In genomic region chr2:164823969-164824368, GRCm38 (mm10) we compare ENCODE assay signal across 9 mouse cellular contexts. TPM values are rescaled to one million over a fixed set of nuclear protein-coding genes. Genes with fewer than 3 reads are reported as not detected.
A peak's percentile ranks its signal among the peaks of the same experiment; 100 is the strongest.
DNase-seq lines count a peak whose midpoint lies in the region; ATAC-seq and TF ChIP-seq lines count a peak whose summit lies in the region.
"Had no signal": no experiment of that assay in that cellular context is flagged by ENCODE, and none has a peak within 500 bp of the region (broad histone marks: within the 10 kb centered on the region; RNA-seq: fewer than 3 reads in every experiment).

No protein-coding gene starts in this region.

- TF ChIP-seq CTCF in MEL (IDR thresholded peaks at IDR 0.05 in 2 of 3, conservative IDR thresholded peaks at IDR 0.05 in 1 of 3; ENCODE audit: control insufficient read depth in 1 of 3, insufficient read depth in 1 of 3, low read depth in 2 of 3, low read length in 3 of 3, poor library complexity in 1 of 3, severe bottlenecking in 1 of 3) = no peak

- TF ChIP-seq RAD21 in MEL (IDR thresholded peaks at IDR 0.05; ENCODE audit: low read depth, low read length) = no peak

- H3K27me3 ChIP-seq in kidney, embryonic 14.5 days (ENCODE audit: control insufficient read depth, insufficient read depth, low read length) = no peaks in the 10 kb centered on the region
- H3K27me3 ChIP-seq in MEL (ENCODE audit: control insufficient read depth in 1 of 2, insufficient read depth in 2 of 2, low read length in 2 of 2) = no peaks in the 10 kb centered on the region
- no peaks in the 10 kb centered on the region for H3K27me3 ChIP-seq in forebrain, embryonic 15.5 days
- no peaks in the 10 kb centered on the region for H3K27me3 ChIP-seq in midbrain, embryonic 13.5 days

- TF ChIP-seq EP300 in MEL (IDR thresholded peaks at IDR 0.05; ENCODE audit: low read depth in 1 of 2, low read length in 2 of 2) = no peak

- peak overlapping the region; percentile 93 for H3K4me3 ChIP-seq in kidney, embryonic 14.5 days (ENCODE audit: low read length)
- H3K4me3 ChIP-seq in MEL (ENCODE audit: control insufficient read depth in 1 of 2, insufficient read depth in 1 of 2, low read depth in 2 of 2, low read length in 2 of 2) = peak overlapping the region in 1 of 2 experiments; percentile 80; a peak in 1 of 4 replicates
- no peak overlapping the region for H3K4me3 ChIP-seq in forebrain, embryonic 15.5 days
- peak overlapping the region; percentile 74 for H3K4me3 ChIP-seq in midbrain, embryonic 13.5 days (replicated peaks)

- H3K79me2 ChIP-seq in MEL (ENCODE audit: control insufficient read depth, insufficient read depth, low read length, poor library complexity) = peaks cover 4% of the 10 kb centered on the region

- no peak overlapping the region for H3K9ac ChIP-seq in kidney, embryonic 14.5 days (ENCODE audit: low read depth, low read length)
- 0 out of 2 replicates have a peak overlapping the region, but pooled peaks have one; percentile 73 for H3K9ac ChIP-seq in MEL (ENCODE audit: control insufficient read depth, low read depth, low read length, poor library complexity, severe bottlenecking)
- H3K9ac ChIP-seq in forebrain, embryonic 15.5 days (replicated peaks) = no peak overlapping the region
- H3K9ac ChIP-seq in midbrain, embryonic 13.5 days (replicated peaks) = no peak overlapping the region

- no peaks in the 10 kb centered on the region for H3K9me3 ChIP-seq in kidney, embryonic 14.5 days (ENCODE audit: control insufficient read depth, low read length)
- no peaks in the 10 kb centered on the region for H3K9me3 ChIP-seq in MEL (replicated peaks; ENCODE audit: insufficient read depth, low read length)
- no peaks in the 10 kb centered on the region for H3K9me3 ChIP-seq in forebrain, embryonic 15.5 days
- H3K9me3 ChIP-seq in midbrain, embryonic 13.5 days = no peaks in the 10 kb centered on the region

- H3K4me2 ChIP-seq in kidney, embryonic 14.5 days (replicated peaks; ENCODE audit: low read depth, low read length) = peak overlapping the region; percentile 51; the same call in 1 of the 2 replicates
- H3K4me2 ChIP-seq in forebrain, embryonic 15.5 days (replicated peaks) = peak overlapping the region; percentile 66
- peak overlapping the region; percentile 58 for H3K4me2 ChIP-seq in midbrain, embryonic 13.5 days (replicated peaks)

- no peak overlapping the region for H3K27ac ChIP-seq in kidney, embryonic 14.5 days (ENCODE audit: low read depth, low read length)
- H3K27ac ChIP-seq in MEL (ENCODE audit: control insufficient read depth, low read depth, low read length) = no peak overlapping the region
- no peak overlapping the region for H3K27ac ChIP-seq in forebrain, embryonic 15.5 days (replicated peaks)
- H3K27ac ChIP-seq in midbrain, embryonic 13.5 days = no peak overlapping the region

- DNase-seq in kidney, postnatal 36 days = no peak
- no peak for DNase-seq in MEL (ENCODE audit: low read depth, low spot score)
- no peak for DNase-seq in ovary, postnatal 14 days (ENCODE audit: low spot score)
- DNase-seq in cerebellum, adult 11 months = no peak
- DNase-seq: right cerebral cortex, postnatal 4 days had no signal

- WGBS in kidney, embryonic 14.5 days = 97% methylated on average over 4 of the region's 4 CpGs
- WGBS in forebrain, embryonic 15.5 days = 88% methylated on average over 4 of the region's 4 CpGs
- WGBS in midbrain, embryonic 13.5 days = 98% methylated on average over 4 of the region's 4 CpGs

- ATAC-seq in kidney, embryonic 14.5 days (ENCODE audit: low FRiP score, low TSS enrichment) = no peak
- no peak for ATAC-seq in forebrain, embryonic 15.5 days (replicated peaks)
- ATAC-seq in midbrain, embryonic 13.5 days = no peak

- peaks cover 8% of the 10 kb centered on the region for H3K4me1 ChIP-seq in kidney, embryonic 14.5 days (ENCODE audit: control insufficient read depth, insufficient read depth, low read length)
- H3K4me1 ChIP-seq in MEL (ENCODE audit: control insufficient read depth in 1 of 2, insufficient read depth in 2 of 2, low read length in 2 of 2) = peaks cover 2 to 31% of the 10 kb centered on the region in 2 experiments; a peak in 3 of 4 replicates
- peaks cover 23% of the 10 kb centered on the region for H3K4me1 ChIP-seq in forebrain, embryonic 15.5 days
- peaks cover 23% of the 10 kb centered on the region for H3K4me1 ChIP-seq in midbrain, embryonic 13.5 days (replicated peaks)

- peaks cover 48% of the 10 kb centered on the region for H3K36me3 ChIP-seq in kidney, embryonic 14.5 days (ENCODE audit: control insufficient read depth, insufficient read depth, low read length)
- peaks cover 0 to 23% of the 10 kb centered on the region in 2 experiments; a peak in 2 of 4 replicates for H3K36me3 ChIP-seq in MEL (ENCODE audit: control insufficient read depth in 1 of 2, insufficient read depth in 2 of 2, low read length in 2 of 2)
- H3K36me3 ChIP-seq in forebrain, embryonic 15.5 days = peaks cover 44% of the 10 kb centered on the region
- peaks cover 69% of the 10 kb centered on the region for H3K36me3 ChIP-seq in midbrain, embryonic 13.5 days

- TF ChIP-seq POLR2A in MEL (IDR thresholded peaks at IDR 0.05; ENCODE audit: control insufficient read depth in 1 of 2, insufficient read depth in 1 of 2, low read depth in 1 of 2, low read length in 2 of 2, poor library complexity in 1 of 2) = no peak

TF ChIP-seq in MEL, 35 proteins besides CTCF, POLR2A, EP300 and RAD21:
- TF ChIP-seq GATA1 (IDR thresholded peaks at IDR 0.05; ENCODE audit: low read depth, low read length) (no peak), MAFK (IDR thresholded peaks at IDR 0.05; ENCODE audit: borderline replicate concordance, low read depth, low read length) (no peak), MXI1 (IDR thresholded peaks at IDR 0.05; ENCODE audit: low read depth, low read length) (no peak), MYC (IDR thresholded peaks at IDR 0.05; ENCODE audit: low read depth, low read length) (no peak), MAZ (IDR thresholded peaks at IDR 0.05; ENCODE audit: low read depth, low read length) (no peak), UBTF (IDR thresholded peaks at IDR 0.05; ENCODE audit: borderline replicate concordance, insufficient read depth, low read depth, low read length) (no peak), MYB (IDR thresholded peaks at IDR 0.05; ENCODE audit: low read depth, low read length) (no peak), KAT2A (conservative IDR thresholded peaks at IDR 0.05; ENCODE audit: low read depth, low read length) (no peak), ZNF384 (IDR thresholded peaks at IDR 0.05; ENCODE audit: low read depth, low read length) (no peak), SMC3 (IDR thresholded peaks at IDR 0.05; ENCODE audit: low read depth, low read length) (no peak), ZC3H11A (IDR thresholded peaks at IDR 0.05; ENCODE audit: low read depth, low read length) (no peak), MEF2A (IDR thresholded peaks at IDR 0.05; ENCODE audit: extremely low read depth, insufficient replicate concordance, low read depth, low read length, poor library complexity, severe bottlenecking) (no peak), POLR2AphosphoS2 (IDR thresholded peaks at IDR 0.05; ENCODE audit: low read length) (no peak), ETS1 (IDR thresholded peaks at IDR 0.05; ENCODE audit: low read depth, low read length) (no peak), USF1 (IDR thresholded peaks at IDR 0.05; ENCODE audit: low read depth, low read length) (no peak)

RNA-seq across cellular contexts. Expression of gene Zswim1, which starts 1.5 kb away (rescaled TPM):
- polyA plus RNA-seq in kidney, embryonic 14.5 days (2014; fragmentation: Nextera tagmentation; extraction: Ambion mirVana) = 12.4 and 20.0 TPM in 2 replicates
- 7.1 and 8.2 TPM in 2 replicates for total RNA-seq in MEL (2012; rRNA removed)
- 10 to 100 TPM in 1 of 2 experiments, not detected in 1; 17.4 TPM for polyA plus RNA-seq in MEL (2012; ENCODE audit: insufficient read depth in 1 of 2, insufficient read length in 2 of 2, low read depth in 1 of 2, low replicate concordance in 2 of 2, missing spikeins in 1 of 2)
- 22.8 TPM in 2 replicates for polyA plus RNA-seq in forebrain, embryonic 15.5 days (2015; fragmentation: Nextera tagmentation; extraction: Ambion mirVana)
- polyA plus RNA-seq in midbrain, embryonic 13.5 days (2015; fragmentation: Nextera tagmentation; extraction: Ambion mirVana) = 25.4 and 25.8 TPM in 2 replicates

RNA-seq across cellular contexts. Expression of gene Spata25, which starts 4.4 kb away (rescaled TPM):
- not detected in 2 replicates for polyA plus RNA-seq in kidney, embryonic 14.5 days (2014; fragmentation: Nextera tagmentation; extraction: Ambion mirVana)
- 0.42 and 0.50 TPM in 2 replicates for total RNA-seq in MEL (2012; rRNA removed)
- under 1 TPM in 1 of 2 experiments, not detected in 1; 0.13 TPM for polyA plus RNA-seq in MEL (2012; ENCODE audit: insufficient read depth in 1 of 2, insufficient read length in 2 of 2, low read depth in 1 of 2, low replicate concordance in 2 of 2, missing spikeins in 1 of 2)
- not detected in 2 replicates for polyA plus RNA-seq in forebrain, embryonic 15.5 days (2015; fragmentation: Nextera tagmentation; extraction: Ambion mirVana)
- not detected in 2 replicates for polyA plus RNA-seq in midbrain, embryonic 13.5 days (2015; fragmentation: Nextera tagmentation; extraction: Ambion mirVana)
- total RNA-seq: left cerebral cortex, postnatal 14 days had no signal

RNA-seq across cellular contexts. Expression of gene Ctsa, which starts 8.7 kb away (rescaled TPM):
- 122 and 135 TPM in 2 replicates for polyA plus RNA-seq in kidney, embryonic 14.5 days (2014; fragmentation: Nextera tagmentation; extraction: Ambion mirVana)
- 46.3 and 50.5 TPM in 2 replicates for total RNA-seq in MEL (2012; rRNA removed)
- polyA plus RNA-seq in MEL (2012; ENCODE audit: insufficient read depth in 1 of 2, insufficient read length in 2 of 2, low read depth in 1 of 2, low replicate concordance in 2 of 2, missing spikeins in 1 of 2) = 10 to 100 TPM in 1 of 2 experiments, not detected in 1; 87.7 TPM
- polyA plus RNA-seq in forebrain, embryonic 15.5 days (2015; fragmentation: Nextera tagmentation; extraction: Ambion mirVana) = 97.7 and 98.4 TPM in 2 replicates
- polyA plus RNA-seq in midbrain, embryonic 13.5 days (2015; fragmentation: Nextera tagmentation; extraction: Ambion mirVana) = 92.0 and 94.2 TPM in 2 replicates

RNA-seq across cellular contexts. Expression of gene Neurl2, which starts 9.3 kb away (rescaled TPM):
- 6.0 and 6.6 TPM in 2 replicates for polyA plus RNA-seq in kidney, embryonic 14.5 days (2014; fragmentation: Nextera tagmentation; extraction: Ambion mirVana)
- total RNA-seq in MEL (2012; rRNA removed) = 1.6 and 2.0 TPM in 2 replicates
- polyA plus RNA-seq in MEL (2012; ENCODE audit: insufficient read depth in 1 of 2, insufficient read length in 2 of 2, low read depth in 1 of 2, low replicate concordance in 2 of 2, missing spikeins in 1 of 2) = 1 to 10 TPM in 1 of 2 experiments, not detected in 1; 2.6 TPM
- polyA plus RNA-seq in forebrain, embryonic 15.5 days (2015; fragmentation: Nextera tagmentation; extraction: Ambion mirVana) = 5.6 and 6.5 TPM in 2 replicates
- 4.7 TPM in 2 replicates for polyA plus RNA-seq in midbrain, embryonic 13.5 days (2015; fragmentation: Nextera tagmentation; extraction: Ambion mirVana)

RNA-seq across cellular contexts. Expression of gene Zswim3, which starts 19.1 kb away (rescaled TPM):
- polyA plus RNA-seq in kidney, embryonic 14.5 days (2014; fragmentation: Nextera tagmentation; extraction: Ambion mirVana) = 7.3 and 9.0 TPM in 2 replicates
- total RNA-seq in MEL (2012; rRNA removed) = 4.7 and 4.8 TPM in 2 replicates
- 1 to 10 TPM in 1 of 2 experiments, not detected in 1; 5.9 TPM for polyA plus RNA-seq in MEL (2012; ENCODE audit: insufficient read depth in 1 of 2, insufficient read length in 2 of 2, low read depth in 1 of 2, low replicate concordance in 2 of 2, missing spikeins in 1 of 2)
- 13.9 and 14.5 TPM in 2 replicates for polyA plus RNA-seq in forebrain, embryonic 15.5 days (2015; fragmentation: Nextera tagmentation; extraction: Ambion mirVana)
- polyA plus RNA-seq in midbrain, embryonic 13.5 days (2015; fragmentation: Nextera tagmentation; extraction: Ambion mirVana) = 15.2 and 15.5 TPM in 2 replicates
